Mouse (Mus musculus) adrenal gland, adult 18-20 months (tissue): ENCODE data around the gene Snx25. TPM values are rescaled to one million over a fixed set of nuclear protein-coding genes. Genes with fewer than 3 reads are reported as not detected.

Experiments
- DNase-seq, 2 experiments: peaks; one replicate each; pipeline ENCODE4 v3.0.0; 2021 to 2022; ENCODE audit warnings: low spot score in 2 of 2
- long read RNA-seq, 2 experiments: library from polyadenylated mRNA; stranded (forward); transcript quantifications; one replicate each; pipeline ENCODE4 v2.0.0; 2021
- total RNA-seq, 2 experiments: library from RNA; stranded (reverse); gene quantifications; 1 replicate in 1 of 2; 2 replicates in 1 of 2; pipeline ENCODE4 v1.2.3; 2021

Gene Snx25
- 10 to 100 TPM; 14.9 to 17.4 TPM for total RNA-seq
- long read RNA-seq, experiment 1, transcript Snx25-203 (19 exons, 3,445 nt), result major isoform, 29 of 33 reads
- long read RNA-seq, experiment 1, partial matches to known transcripts, result 2 of 33 reads
- long read RNA-seq, experiment 1, other reads (novel, unspliced or antisense), result 2 of 33 reads
- long read RNA-seq, experiment 2, transcript Snx25-203 (19 exons, 3,445 nt), result major isoform, 76 of 88 reads
- long read RNA-seq, experiment 2, partial matches to known transcripts, result 3 of 88 reads
- long read RNA-seq, experiment 2, other reads (novel, unspliced or antisense), result 8 of 88 reads

DNA sequence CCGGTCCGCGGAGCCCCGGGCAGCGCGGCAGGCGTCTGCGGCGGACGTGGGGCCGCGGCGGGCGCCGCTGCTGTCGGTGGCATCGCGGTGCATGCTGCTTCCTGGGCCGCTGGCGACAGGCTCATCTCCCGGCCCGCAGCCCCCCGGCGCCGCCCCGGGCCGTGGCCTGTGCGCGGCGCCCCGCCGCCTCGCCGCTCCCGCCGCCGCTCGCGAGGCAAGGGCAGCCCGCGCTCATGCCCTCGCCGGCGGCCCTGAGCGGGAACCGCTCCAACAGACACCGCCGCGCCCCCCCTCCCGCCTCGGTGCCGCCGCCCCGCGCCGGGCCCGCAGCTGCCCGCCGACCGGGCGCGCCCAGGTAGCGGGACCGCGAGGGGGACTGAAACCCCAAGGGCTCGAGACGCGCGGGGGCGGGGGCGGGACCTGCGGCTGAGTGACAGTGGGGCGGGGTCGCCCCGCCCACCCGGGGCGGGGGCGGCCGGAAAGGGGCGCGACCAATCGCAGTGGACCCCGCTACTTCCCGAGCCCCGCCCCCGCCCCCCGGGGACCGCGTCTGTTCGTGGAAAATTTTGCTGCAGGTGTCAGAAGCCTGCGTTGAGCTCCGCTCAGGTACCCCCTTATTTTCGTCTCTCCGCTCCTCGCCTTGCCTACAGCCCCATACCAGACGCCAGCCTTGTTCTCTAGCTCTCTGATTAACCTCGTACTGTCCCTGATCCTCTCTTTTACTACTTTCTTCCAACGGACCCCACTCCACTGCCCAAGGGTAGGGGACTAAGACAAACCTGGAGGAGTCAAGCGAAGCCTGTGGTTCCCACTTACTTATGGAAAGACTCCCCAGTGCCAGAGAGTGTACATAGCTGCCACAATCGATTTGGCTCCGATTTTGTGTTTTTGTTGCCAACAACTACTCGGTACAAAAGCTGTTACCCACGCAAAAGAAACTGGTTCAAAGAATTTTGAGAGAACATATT is at the start of gene Snx25:
TSS of gene Snx25 (minus strand) at position 96 of the 968 bp plus-strand sequence.
- peak; percentile 88 to 90 for DNase-seq

GRCm38 (mm10) chr8:46197673-46198072 is 45.7 kb upstream of the Snx25 start:
- DNase-seq, result no peak

DNA sequence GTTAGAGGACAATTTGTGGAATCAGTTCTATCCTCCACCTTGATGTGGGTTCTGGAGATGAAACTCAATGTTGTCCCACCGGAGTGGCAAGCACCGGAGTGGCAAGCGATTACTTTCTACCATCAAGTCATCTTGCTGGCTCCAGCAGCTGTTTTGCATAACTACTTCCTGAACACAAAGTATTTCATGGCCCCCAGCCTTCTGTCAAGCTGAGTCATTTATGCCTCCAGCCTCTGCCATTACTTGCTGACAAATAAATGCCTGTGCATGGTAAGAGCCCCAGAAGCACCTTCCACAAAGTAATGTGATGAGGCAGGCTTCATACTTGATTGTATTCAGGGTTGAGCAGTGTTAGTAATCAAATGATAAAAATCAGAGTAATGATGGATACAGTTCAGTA is 44.9 kb upstream of the Snx25 start:
- no peak for DNase-seq

- DNase-seq, result no peak
These were observed 41.1 kb upstream of the Snx25 start for GRCm38 (mm10) chr8:46193100-46193499.

DNA sequence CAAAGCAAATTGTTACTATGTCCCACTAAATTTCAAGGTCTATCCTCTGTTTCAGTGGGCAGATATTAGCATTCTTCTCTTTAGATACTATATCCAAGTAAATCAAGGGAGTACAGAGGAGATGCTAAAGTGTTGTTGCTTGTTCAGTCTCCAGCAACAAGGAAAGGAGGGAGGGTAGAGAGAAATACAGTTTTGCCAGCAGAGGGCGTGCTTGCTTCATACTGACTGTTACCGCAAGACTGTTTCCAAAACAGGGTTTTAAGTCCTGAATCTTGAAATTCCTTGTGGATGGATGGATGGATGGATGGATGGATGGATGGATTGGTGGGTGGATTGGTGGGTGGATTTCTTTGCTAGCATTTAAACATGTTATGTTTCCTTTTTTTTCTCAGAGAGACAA is 33.4 kb upstream of the Snx25 start:
- peak; percentile 51 to 58 for DNase-seq

- no peak for DNase-seq
These were observed 28.2 kb upstream of the Snx25 start for GRCm38 (mm10) chr8:46180136-46180535.

DNA sequence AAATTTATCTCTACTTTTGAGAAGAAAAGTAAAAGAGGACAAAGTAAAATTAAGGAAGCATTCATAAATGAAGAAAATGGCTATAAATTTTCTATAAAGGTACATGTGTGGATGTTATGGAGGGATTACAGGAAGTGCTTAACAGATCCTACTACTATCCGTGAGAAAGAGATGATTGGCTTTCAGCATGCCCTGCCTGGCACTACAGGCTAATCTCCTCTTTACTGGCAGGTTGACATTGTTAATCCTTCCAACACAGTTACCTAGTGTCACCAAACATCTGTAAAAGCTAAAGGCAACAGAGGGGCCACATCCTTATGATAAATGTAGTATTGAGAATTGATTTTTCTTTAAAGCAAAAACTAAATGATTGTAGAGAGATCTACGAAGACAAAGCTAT is 21.7 kb upstream of the Snx25 start:
- DNase-seq, result no peak

DNA sequence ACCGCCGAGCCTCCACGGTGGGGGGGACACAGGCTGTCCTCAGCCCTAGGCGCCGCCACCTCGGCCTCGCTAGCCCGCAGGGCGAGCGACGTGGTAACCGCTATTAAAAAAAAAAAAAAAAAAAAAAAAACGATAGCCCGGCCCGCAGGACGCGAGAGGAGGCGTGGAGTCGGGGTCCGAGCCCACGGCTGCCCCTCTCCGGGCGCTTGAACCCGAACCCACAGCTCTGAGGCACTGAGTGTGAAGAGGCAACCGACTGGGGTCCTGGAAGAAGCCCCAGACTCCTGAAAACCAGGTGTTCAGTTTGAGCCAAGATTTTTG is 11.9 kb upstream of the Snx25 start:
- no peak for DNase-seq

- peak; percentile 95 to 96 for DNase-seq
These were observed 11.3 kb upstream of the Snx25 start for GRCm38 (mm10) chr8:46162953-46163869.

GRCm38 (mm10) chr8:46153042-46153441 is 1.1 kb upstream of the Snx25 start:
- DNase-seq, result no peak

DNA sequence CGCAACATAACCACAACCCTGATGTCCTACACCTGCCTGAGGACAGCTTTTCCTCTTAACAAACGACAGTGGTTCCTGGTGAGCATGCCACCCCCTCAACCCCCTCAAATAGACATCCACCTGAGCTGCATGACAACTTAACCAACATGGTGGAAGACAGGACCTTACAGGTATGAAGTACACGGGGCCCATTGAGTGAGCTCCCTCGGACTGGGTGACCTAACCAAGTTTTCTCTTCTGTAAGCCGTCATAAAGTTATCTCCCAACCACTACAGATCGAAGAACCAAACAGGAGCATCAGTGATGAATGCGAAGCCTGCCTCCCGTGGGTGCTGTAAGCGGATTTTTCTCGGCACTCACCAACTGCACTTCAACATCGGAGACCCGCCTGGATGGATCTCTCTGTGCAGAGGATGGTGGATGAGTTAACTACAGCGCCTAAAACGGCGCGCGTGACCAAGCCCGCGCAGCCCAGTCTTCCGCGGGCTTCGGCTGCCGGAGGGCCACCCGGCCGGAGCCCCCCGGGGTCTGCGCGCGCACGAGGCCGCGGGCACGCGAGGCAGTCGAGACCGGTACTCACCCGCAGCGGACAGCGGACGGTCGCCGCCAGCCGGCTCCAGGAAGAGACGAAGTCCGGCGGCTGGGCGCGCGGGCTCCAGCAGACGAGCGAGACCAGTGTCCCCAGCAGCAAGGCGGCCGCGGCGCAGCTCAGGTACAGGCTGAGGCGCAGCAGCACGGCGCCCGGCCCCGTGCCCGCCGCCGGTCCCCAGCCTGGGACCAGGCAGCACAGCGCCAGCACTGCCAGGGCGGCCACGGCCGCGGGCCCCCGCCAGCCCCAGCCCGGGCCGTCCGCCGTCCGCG is 527 bp downstream of the Snx25 start, which contains the start of gene Cfap97:
TSS of gene Cfap97 (plus strand) at position 570 of the 861 bp plus-strand sequence.
- DNase-seq, result peak; percentile 57

- no peak for DNase-seq
These were observed 2.2 kb downstream of the Snx25 start for GRCm38 (mm10) chr8:46149782-46150181.

DNA sequence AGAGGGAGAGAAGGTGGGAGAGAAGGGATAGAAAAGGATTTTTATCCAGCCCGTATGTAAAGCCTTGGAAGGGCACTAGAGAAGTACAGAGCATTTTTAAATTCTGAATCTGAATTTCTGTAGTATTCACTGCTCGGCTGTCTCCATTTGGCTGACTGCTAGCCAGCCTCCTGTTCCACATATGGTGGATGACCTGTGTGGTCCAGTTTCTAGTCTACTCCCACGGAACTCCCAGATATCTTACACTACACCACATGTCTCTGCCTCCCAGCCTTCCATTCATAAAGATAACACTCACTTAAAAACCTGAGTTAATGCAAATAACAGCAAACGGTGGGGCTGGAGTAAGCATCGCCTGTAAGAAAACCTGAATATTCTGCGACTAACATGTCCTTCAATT is 2.7 kb downstream of the Snx25 start:
- DNase-seq, result no peak

GRCm38 (mm10) chr8:46146173-46146572 is 5.8 kb downstream of the Snx25 start:
- no peak for DNase-seq

DNA sequence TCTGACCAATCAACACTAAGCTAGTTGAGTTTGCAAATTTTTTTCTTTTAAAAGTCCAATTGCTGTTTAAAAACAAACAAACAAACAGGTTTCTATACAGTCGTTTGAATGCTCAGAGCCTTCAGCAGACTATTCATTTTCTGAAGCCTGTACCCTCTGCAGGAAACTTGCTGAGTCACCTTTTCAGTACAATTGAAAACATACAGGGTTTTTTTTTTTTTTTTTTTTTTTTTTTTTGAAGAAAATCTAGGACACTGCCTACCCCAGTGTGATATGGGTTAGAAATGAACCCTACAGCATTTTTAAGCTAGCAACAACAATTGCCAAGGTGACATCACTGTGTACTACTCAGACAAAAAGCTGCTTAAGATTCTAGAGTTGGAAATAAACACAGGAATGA is 8.0 kb downstream of the Snx25 start:
- DNase-seq, result no peak

- no peak for DNase-seq
These were observed 8.5 kb downstream of the Snx25 start for GRCm38 (mm10) chr8:46143470-46143869.

GRCm38 (mm10) chr8:46142498-46143081 is 9.4 kb downstream of the Snx25 start:
- DNase-seq, result no peak

DNA sequence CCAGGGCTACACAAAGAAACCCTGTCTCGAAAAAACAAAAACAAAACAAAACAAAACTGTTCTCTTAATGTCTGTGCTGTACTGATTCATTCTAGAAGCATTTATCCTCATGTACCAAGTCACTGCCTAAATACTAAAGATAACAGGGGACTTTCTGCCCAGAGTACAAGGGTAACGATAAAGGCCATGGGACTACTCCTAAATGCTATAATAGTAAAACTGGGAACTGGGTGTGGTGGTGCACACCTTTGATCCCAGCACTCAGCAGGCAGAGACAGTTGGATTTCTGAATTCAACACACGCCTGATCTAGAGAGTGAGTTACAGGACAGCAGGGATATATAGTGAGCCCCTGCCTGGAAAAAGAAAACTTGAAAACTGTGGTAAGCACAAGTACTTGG is 10.3 kb downstream of the Snx25 start:
- DNase-seq, result no peak

DNA sequence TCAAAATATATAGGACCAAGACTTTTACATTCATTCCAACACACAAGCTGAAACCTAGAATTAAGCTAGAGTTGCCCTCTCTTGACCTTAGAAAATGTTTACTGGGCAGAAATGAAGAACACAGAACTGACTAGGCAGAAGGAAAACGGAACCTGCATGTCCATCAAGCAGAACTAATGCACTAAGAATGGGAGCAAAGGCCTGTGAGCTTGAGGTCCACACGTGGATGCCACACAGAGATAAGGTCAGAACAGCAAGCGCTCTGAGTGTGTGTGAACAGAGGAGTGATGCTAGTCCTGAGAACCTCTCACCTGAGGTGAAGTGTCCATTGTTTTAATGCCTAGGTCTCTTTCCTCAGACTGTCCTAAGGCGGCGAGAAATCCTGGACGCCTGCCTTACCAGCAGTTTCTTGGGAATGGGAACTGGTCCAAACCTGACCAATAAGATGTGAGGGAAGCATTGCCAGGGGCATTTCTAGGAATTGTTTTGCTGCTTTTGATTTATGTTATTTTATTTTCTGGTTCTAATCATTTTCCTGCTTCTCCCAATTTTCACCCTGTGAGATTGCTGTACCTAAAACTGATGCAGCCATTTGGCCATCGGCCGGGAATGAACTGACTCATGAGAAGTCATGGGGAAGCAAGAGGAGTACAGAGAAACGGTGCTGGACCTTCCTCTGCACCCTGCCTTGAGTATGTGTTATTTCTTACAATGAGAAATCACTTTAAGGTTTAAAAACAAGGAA is 11.4 kb downstream of the Snx25 start:
- no peak for DNase-seq
